22 mouse cellular contexts compared by ENCODE assay signal in genomic region chr4:46076892-46077291, GRCm38 (mm10). TPM values are rescaled to one million over a fixed set of nuclear protein-coding genes. Genes with fewer than 3 reads are reported as not detected.
DNase-seq lines count a peak whose midpoint lies in the region; ATAC-seq and TF ChIP-seq lines count a peak whose summit lies in the region.
"Had no signal": no experiment of that assay in that cellular context is flagged by ENCODE, and none has a peak within 500 bp of the region (broad histone marks: within the 10 kb centered on the region; RNA-seq: fewer than 3 reads in every experiment).

No protein-coding gene starts in this region.

- H3K4me1 ChIP-seq in heart, embryonic 16.5 days (ENCODE audit: control insufficient read depth, insufficient read depth, low read length) = peaks cover 42% of the 10 kb centered on the region
- peaks cover 36% of the 10 kb centered on the region for H3K4me1 ChIP-seq in heart, embryonic 10.5 days
- H3K4me1 ChIP-seq in lung, embryonic 16.5 days (replicated peaks; ENCODE audit: control insufficient read depth, insufficient read depth, low read length) = peaks cover 2% of the 10 kb centered on the region; the same call in 1 of the 2 replicates
- peaks cover 7% of the 10 kb centered on the region; the same call in 1 of the 2 replicates for H3K4me1 ChIP-seq in olfactory bulb, adult 2 months (ENCODE audit: control insufficient read depth, insufficient read depth, low read length)
- H3K4me1 ChIP-seq: forebrain, embryonic 15.5 days; midbrain, embryonic 10.5 days had no signal

- H3K36me3 ChIP-seq in heart, embryonic 16.5 days (ENCODE audit: control insufficient read depth, insufficient read depth) = peaks cover 22% of the 10 kb centered on the region
- peaks cover 31% of the 10 kb centered on the region for H3K36me3 ChIP-seq in heart, embryonic 10.5 days
- H3K36me3 ChIP-seq in lung, embryonic 16.5 days (ENCODE audit: control insufficient read depth, insufficient read depth, low read length) = no peaks in the 10 kb centered on the region
- H3K36me3 ChIP-seq: forebrain, embryonic 15.5 days; hindbrain, embryonic 13.5 days; midbrain, embryonic 10.5 days had no signal

- intact Hi-C loops in gastrocnemius, adult 2 months (cut with DNase I) = no loop called here

- no peak for TF ChIP-seq CTCF in gastrocnemius, adult 2 months (IDR thresholded peaks at IDR 0.05)
- TF ChIP-seq CTCF in olfactory bulb, adult 2 months (IDR thresholded peaks at IDR 0.05; ENCODE audit: insufficient read depth, low read depth, low read length) = no peak

- H3K27me3 ChIP-seq in heart, embryonic 16.5 days (ENCODE audit: control insufficient read depth, insufficient read depth, low read length) = no peaks in the 10 kb centered on the region
- no peaks in the 10 kb centered on the region for H3K27me3 ChIP-seq in heart, embryonic 10.5 days (ENCODE audit: insufficient read depth, poor library complexity, severe bottlenecking)
- H3K27me3 ChIP-seq in lung, embryonic 16.5 days (ENCODE audit: control insufficient read depth, insufficient read depth, low read depth, low read length) = no peaks in the 10 kb centered on the region
- H3K27me3 ChIP-seq: forebrain, embryonic 15.5 days; hindbrain, embryonic 13.5 days had no signal

- no peak for ATAC-seq in heart, embryonic 16.5 days (replicated peaks; ENCODE audit: extremely low read depth, insufficient read depth, low FRiP score)
- peak; percentile 54; the same call in 1 of the 2 replicates for ATAC-seq in lung, embryonic 16.5 days (ENCODE audit: low read depth)
- ATAC-seq: forebrain, embryonic 15.5 days; liver, postnatal 0 days; midbrain, embryonic 16.5 days had no signal

- 35% methylated on average over 2 of the region's 2 CpGs for WGBS in heart, embryonic 16.5 days
- 88% methylated on average over 2 of the region's 2 CpGs for WGBS in heart, embryonic 10.5 days
- WGBS in lung, embryonic 16.5 days = 42% methylated on average over 2 of the region's 2 CpGs
- WGBS in olfactory bulb, adult 2 months = 52% methylated on average over 2 of the region's 2 CpGs

- H3K4me3 ChIP-seq in gastrocnemius, adult 2 months = no peak overlapping the region
- no peak overlapping the region for H3K4me3 ChIP-seq in heart, embryonic 16.5 days (ENCODE audit: low read length)
- no peak overlapping the region for H3K4me3 ChIP-seq in heart, embryonic 10.5 days
- no peak overlapping the region for H3K4me3 ChIP-seq in lung, embryonic 16.5 days (ENCODE audit: low read length)
- no peak overlapping the region for H3K4me3 ChIP-seq in olfactory bulb, adult 2 months (ENCODE audit: insufficient read depth, low read depth, low read length)
- H3K4me3 ChIP-seq: forebrain, embryonic 15.5 days; hindbrain, embryonic 13.5 days; layer of hippocampus, adult 2 months; midbrain, embryonic 10.5 days had no signal

- no peak overlapping the region for H3K9ac ChIP-seq in heart, embryonic 16.5 days (ENCODE audit: low read length)
- no peak overlapping the region for H3K9ac ChIP-seq in lung, embryonic 16.5 days (ENCODE audit: low read length)
- H3K9ac ChIP-seq: forebrain, embryonic 15.5 days; hindbrain, embryonic 13.5 days; liver, postnatal 0 days had no signal

- 0 out of 2 replicates have a peak overlapping the region, but pooled peaks have one; percentile 24 for H3K27ac ChIP-seq in gastrocnemius, adult 2 months
- peak overlapping the region; percentile 46; the same call in 1 of the 2 replicates for H3K27ac ChIP-seq in heart, embryonic 16.5 days (ENCODE audit: low read length)
- no peak overlapping the region for H3K27ac ChIP-seq in heart, embryonic 10.5 days
- no peak overlapping the region for H3K27ac ChIP-seq in lung, embryonic 16.5 days (ENCODE audit: low read length)
- H3K27ac ChIP-seq in olfactory bulb, adult 2 months (ENCODE audit: insufficient read depth, low read depth, low read length) = 0 out of 2 replicates have a peak overlapping the region, but pooled peaks have one; percentile 16
- H3K27ac ChIP-seq: forebrain, embryonic 15.5 days; hindbrain, embryonic 13.5 days; layer of hippocampus, adult 2 months; midbrain, embryonic 10.5 days had no signal

- DNase-seq in gastrocnemius, adult 2 months = no peak
- no peak for DNase-seq in gastrocnemius, postnatal 25 days
- no peak for DNase-seq in heart, embryonic 10.5 days (ENCODE audit: low spot score)
- no peak for DNase-seq in lung, postnatal 25 days (ENCODE audit: low spot score)
- no peak for DNase-seq in right cerebral cortex, postnatal 4 days
- DNase-seq: adrenal gland, postnatal 25 days; cerebellum, adult 9-10 months; gastrocnemius, postnatal 14 days; kidney, adult 2 months; kidney, postnatal 25 days; liver, postnatal 0 days; right cerebral cortex, adult 18-20 months; thymus, postnatal 14 days had no signal

- no peak for TF ChIP-seq POLR2A in olfactory bulb, adult 2 months (IDR thresholded peaks at IDR 0.05; ENCODE audit: insufficient read depth, low read depth, low read length)

- no peaks in the 10 kb centered on the region for H3K9me3 ChIP-seq in heart, embryonic 16.5 days (replicated peaks; ENCODE audit: control insufficient read depth, low read length)
- H3K9me3 ChIP-seq in heart, embryonic 10.5 days = no peaks in the 10 kb centered on the region
- no peaks in the 10 kb centered on the region for H3K9me3 ChIP-seq in lung, embryonic 16.5 days (ENCODE audit: control insufficient read depth, low read length)
- H3K9me3 ChIP-seq: forebrain, embryonic 15.5 days; hindbrain, embryonic 13.5 days; midbrain, embryonic 10.5 days had no signal

- no peak overlapping the region for H3K4me2 ChIP-seq in heart, embryonic 16.5 days (ENCODE audit: low read depth, low read length)
- no peak overlapping the region for H3K4me2 ChIP-seq in lung, embryonic 16.5 days (ENCODE audit: low read depth, low read length)
- H3K4me2 ChIP-seq: forebrain, embryonic 15.5 days; hindbrain, embryonic 13.5 days; liver, embryonic 11.5 days had no signal

RNA-seq across cellular contexts. Expression of gene Tmod1, which starts 38.2 kb away (rescaled TPM):
- total RNA-seq in gastrocnemius, adult 2 months (2021) = 100 to 1,000 TPM; 173 to 208 TPM
- 100 to 1,000 TPM; 205 to 220 TPM for total RNA-seq in gastrocnemius, postnatal 25 days (2021)
- 202 and 217 TPM in 2 replicates for polyA plus RNA-seq in heart, embryonic 16.5 days (2015; fragmentation: Nextera tagmentation; extraction: Ambion mirVana)
- polyA plus RNA-seq in heart, embryonic 10.5 days (2016; fragmentation: Nextera tagmentation; extraction: Ambion mirVana) = 132 and 215 TPM in 2 replicates
- 10.8 and 11.4 TPM in 2 replicates for polyA plus RNA-seq in lung, embryonic 16.5 days (2015; fragmentation: Nextera tagmentation; extraction: Ambion mirVana)
- not detected in 2 replicates for polyA plus RNA-seq in olfactory bulb, adult 2 months (2012; ENCODE audit: insufficient read depth, insufficient read length, low replicate concordance, missing spikeins)

Comparison
In these comparisons a context has a peak if more than half of its experiments do, and no peak if none do; other contexts are left out.
1. H3K27ac ChIP-seq: peak in gastrocnemius, adult 2 months (single experiment), heart, embryonic 16.5 days (single experiment) and olfactory bulb, adult 2 months (single experiment); none in heart, embryonic 10.5 days (single experiment) and lung, embryonic 16.5 days (single experiment).